Mouse (Mus musculus) leukemia stem cell, adult 10-12 weeks (primary cell): Measurements from ENCODE around the gene Gm17349. TPM values are rescaled to one million over a fixed set of nuclear protein-coding genes. Genes with fewer than 3 reads are reported as not detected.

Source experiments
- polyA plus RNA-seq: library from polyadenylated mRNA; stranded (reverse); fragments of >175 nt; gene quantifications from 2 replicates; pipeline ENCODE4 v1.2.3, GENCODE M21; 2012; ENCODE audit warnings: low replicate concordance

Gm17349 gene
- 10.0 and 21.9 TPM in 2 replicates for polyA plus RNA-seq

DNA sequence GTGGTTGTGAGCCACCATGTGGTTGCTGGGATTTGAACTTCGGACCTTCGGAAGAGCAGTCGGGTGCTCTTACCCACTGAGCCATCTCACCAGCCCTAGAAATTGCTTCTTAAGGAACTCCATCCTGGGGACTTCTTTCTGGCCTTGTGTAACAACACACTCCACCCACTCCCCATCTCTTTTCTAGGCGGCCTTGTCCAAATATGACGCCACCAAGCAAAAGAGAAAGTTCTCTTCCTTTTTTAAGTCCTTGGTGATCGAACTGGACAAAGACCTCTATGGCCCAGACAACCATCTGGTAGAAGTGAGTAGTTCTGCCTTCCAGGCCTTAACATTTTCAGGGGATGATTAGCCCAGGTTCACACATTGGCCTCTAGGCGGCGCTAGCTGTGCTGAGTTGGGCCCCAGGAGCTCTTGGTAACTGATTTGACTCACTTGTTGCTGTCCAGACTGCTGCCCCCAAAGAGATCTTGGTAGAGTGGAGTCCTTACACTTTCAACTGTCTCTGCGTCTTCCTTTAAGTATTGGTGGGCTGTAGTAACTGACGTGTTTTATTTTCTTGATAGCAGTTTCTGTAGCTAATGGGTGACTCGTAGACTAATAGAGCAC lies at the start of gene Gm17349:
Gene Gm17349 (minus strand): TSS at position 51 of the 609 bp plus-strand sequence.

DNA sequence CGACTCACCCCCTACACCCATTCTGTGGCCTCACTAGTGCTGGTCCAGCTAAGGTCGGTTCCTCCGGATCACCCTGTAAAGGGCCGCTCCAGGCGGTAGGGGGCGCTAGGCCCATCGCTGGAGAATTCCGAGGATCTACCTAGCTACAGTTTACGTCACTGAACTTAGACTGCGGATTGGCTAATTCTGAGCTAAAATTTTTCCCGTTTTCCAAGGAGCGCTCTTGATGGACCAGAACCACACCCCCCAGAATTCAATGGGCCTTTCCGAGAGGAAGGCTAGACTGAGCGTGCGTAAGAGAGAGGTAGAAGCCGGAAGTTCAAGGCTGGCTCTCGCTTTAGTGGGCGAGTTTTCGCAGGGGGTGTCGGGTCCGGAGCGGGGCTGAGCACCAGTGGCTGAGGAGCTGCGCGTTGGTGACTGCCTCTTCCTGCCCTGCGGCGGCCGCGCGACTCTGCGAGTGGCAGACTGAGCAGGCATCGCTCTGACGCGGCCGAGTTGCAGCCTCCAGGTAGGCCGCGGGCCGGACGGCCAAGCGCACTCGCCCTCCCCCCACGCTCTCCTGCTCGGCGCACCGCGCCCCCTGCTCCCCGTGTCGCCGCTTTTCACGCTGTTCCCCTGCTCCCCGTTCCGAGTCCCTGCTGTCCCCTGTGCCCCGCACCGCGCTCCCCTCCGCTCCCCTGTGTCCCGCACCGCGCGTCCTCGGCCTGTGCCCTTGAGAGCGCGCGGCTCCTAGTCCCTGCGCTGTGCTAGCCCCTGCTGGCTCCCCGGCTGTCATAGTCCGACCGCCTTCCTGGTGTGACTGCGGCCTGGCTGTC lies 20.3 kb upstream of the Gm17349 start, which contains the start of gene Cox14:
Gene Cox14 (plus strand): TSS at position 278 of the 815 bp plus-strand sequence.

DNA sequence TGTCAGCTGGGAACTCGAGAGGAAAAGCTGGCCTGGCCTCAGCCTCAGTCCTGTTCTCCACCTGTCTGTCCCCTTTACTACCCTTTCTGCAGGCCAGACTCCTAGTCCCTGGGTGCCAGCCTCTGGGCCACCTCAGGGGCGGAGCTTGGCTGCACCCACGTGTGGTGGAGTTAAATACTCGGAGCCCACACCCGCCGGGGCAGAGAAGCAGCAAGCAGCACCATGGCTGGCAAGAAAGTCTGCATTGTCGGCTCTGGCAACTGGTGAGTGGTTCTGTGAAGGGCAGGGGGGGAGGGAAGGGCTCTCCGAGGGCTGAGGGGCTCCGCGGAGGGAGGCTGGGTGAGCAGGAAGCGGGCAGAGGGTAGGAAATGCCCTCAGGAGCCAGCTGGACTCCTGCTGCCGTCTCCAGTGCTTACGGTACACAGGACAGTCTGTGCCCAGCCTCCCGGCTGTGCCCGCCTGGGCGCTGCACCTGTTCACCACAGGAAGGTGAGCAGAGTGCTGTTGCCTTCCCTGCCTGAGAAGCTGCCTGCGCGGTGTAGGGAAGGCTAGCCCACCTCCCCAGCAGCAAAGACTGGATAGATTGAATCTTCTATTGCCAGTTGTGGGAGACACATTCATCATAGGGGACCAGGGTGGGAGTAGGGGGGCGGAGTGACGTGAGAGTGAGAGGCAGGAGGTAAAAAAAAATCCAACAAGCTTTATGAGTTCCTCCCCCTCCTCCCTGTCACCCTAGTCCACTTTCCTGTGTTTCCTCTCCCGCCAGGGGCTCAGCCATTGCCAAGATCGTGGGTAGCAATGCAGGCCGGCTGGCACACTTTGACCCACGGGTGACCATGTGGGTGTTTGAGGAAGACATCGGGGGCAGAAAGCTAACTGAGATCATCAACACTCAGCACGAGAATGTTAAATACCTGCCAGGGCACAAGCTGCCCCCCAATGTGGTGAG lies 12.4 kb upstream of the Gm17349 start, which contains the start of gene Gpd1:
Gene Gpd1 (plus strand): TSS at position 130 of the 949 bp plus-strand sequence.

DNA sequence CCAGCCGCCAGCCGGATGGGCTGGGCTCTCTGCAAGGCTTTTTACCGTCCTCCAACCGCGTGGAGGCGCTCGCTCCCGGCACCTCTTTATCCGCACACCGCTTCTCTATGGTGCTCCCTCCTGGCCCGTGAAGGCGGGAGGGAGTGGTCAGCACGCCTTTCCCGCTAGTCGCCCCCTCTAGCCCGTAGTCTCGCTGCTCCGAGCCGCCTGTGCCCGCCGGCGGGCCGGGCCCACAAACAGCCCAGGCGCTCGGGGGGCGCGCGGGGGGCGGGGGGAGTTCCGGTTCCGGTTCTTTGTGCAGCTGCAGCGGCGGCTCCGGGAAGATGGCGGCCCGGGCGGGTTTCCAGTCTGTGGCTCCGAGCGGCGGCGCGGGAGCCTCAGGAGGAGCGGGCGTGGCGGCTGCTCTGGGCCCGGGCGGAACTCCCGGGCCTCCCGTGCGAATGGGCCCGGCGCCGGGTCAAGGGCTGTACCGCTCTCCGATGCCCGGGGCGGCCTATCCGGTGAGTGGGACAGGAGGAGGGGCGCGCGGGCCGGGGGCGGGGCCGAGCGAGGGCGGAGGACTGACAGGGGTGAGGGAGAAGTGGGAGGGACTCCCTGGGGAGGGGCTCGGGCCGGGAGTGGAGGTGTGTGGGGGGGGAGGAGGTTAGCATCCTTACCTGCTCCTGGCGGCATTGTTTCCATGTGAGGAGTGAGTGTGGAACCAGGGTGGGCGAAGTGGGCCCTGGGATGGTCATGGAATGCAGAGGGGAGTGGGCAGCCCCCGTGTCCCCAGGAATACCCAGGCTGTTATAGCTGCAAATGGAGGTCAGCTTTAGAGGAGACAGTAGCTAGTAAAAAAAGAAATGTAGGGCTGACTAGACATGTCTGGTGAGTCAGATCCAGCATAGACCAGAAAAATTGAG lies 3.0 kb downstream of the Gm17349 start, which contains the start of gene Smarcd1:
Gene Smarcd1 (plus strand): TSS at position 131 of the 902 bp plus-strand sequence.

DNA sequence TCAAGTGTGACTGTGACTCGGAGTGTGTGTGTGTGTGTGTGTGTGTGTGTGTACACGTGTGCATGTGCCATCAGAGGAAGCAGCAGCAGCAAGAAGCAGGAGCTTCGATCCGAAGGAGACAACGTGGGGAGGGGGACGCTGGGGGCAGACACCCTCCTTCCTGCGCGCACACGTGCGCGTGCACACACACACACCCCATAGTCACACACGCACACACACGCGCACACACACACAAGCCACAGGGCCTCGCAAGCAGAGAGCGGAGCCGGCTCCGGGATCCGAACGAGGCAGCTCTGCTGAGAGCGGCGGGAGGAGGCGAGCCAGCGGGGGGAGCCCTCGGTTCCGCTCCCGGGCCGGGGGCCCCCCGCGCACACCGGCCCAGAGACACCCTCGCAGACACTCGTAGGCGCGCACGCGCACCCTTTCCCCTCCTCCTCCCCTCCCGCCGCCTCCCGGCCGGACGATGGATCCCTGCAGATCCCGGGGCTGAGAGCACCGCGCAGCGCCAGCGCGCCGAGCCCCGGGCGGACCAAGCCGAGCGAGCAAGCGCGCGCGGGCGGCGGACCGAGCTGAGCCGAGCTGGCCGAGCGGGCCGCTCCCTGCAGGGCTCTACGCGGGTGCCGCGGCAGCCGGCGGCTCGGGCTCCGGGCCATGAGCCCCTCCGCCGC lies 35.0 kb downstream of the Gm17349 start, which contains the start of gene Asic1:
Gene Asic1 (plus strand): TSS at position 215 of the 668 bp plus-strand sequence.

Other genes starting within 250 kb of the Gm17349 start
- gene Nckap5l, start 247.7 kb downstream of the Gm17349 start, polyA plus RNA-seq, result 6.2 and 9.8 TPM in 2 replicates
- gene Bcdin3d, start 230.8 kb downstream of the Gm17349 start, polyA plus RNA-seq, result 3.8 and 5.3 TPM in 2 replicates
- gene Faim2, start 177.3 kb downstream of the Gm17349 start, polyA plus RNA-seq, result 0.01 TPM in 1 of 2 replicates, not detected in the other
- 0.17 TPM in 1 of 2 replicates, not detected in the other for gene Aqp2, start 126.4 kb downstream of the Gm17349 start, polyA plus RNA-seq
- gene Aqp5, start 114.7 kb downstream of the Gm17349 start, polyA plus RNA-seq, result not detected in 2 replicates
- not detected in 2 replicates for gene Aqp6, start 104.1 kb downstream of the Gm17349 start, polyA plus RNA-seq
- 3.3 and 14.9 TPM in 2 replicates for gene Racgap1, start 53.8 kb downstream of the Gm17349 start, polyA plus RNA-seq
- not detected in 2 replicates for gene Asic1, start 35.1 kb downstream of the Gm17349 start, polyA plus RNA-seq
- gene Smarcd1, start 3.4 kb downstream of the Gm17349 start, polyA plus RNA-seq, result 27.7 and 29.8 TPM in 2 replicates
- 8.1 and 8.8 TPM in 2 replicates for gene Gpd1, start 12.0 kb upstream of the Gm17349 start, polyA plus RNA-seq
- 26.9 and 33.0 TPM in 2 replicates for gene Cox14, start 20.1 kb upstream of the Gm17349 start, polyA plus RNA-seq
- 1.6 and 2.9 TPM in 2 replicates for gene Cers5, start 67.4 kb upstream of the Gm17349 start, polyA plus RNA-seq
- gene Lima1, start 170.0 kb upstream of the Gm17349 start, polyA plus RNA-seq, result 1.0 and 2.6 TPM in 2 replicates